Mouse (Mus musculus): ENCODE results near the gene Rdh11.

GRCm38 (mm10) chr12:79175998-79176397, 16.1 kb downstream of the Rdh11 start:
- no peak for TF ChIP-seq CTCF (IDR thresholded peaks at IDR 0.05; ENCODE audit: borderline replicate concordance, insufficient read depth, low read depth, low read length)
- TF ChIP-seq POLR2A (IDR thresholded peaks at IDR 0.05; ENCODE audit: borderline replicate concordance, insufficient read depth, low read length): no peak

Measured in cerebellum, adult 2 months (tissue).